Mouse (Mus musculus): ENCODE measurements at regions not wholly inside any gene's neighbourhood (a gene's known extent, or its start where the extent isn't known, plus 50 kb on each side); places are given as distances from the start of the nearest gene placed in this dataset.
A peak's percentile ranks its signal among the peaks of the same experiment; 100 is the strongest.

DNA sequence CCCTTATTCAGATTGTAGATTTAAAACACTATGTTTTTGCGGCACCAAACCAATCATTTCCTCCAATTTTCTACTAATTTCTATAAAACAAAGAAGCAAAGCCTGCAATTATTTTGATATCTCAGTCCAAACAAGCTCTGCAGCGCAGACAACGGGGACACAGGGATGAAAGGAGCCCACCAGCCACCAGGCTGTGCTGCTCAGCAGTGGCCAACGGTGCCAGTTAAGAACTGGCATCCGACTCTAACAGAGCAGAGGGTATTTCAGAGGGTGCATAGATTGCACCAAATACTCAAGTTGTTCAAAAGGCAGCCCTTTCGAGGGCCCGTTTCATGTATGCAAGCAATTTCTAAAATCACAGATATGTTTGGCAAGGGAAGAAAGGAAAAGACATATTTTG, 278.5 kb upstream of the Sash1 start:
- DNase-seq: no peak

DNA sequence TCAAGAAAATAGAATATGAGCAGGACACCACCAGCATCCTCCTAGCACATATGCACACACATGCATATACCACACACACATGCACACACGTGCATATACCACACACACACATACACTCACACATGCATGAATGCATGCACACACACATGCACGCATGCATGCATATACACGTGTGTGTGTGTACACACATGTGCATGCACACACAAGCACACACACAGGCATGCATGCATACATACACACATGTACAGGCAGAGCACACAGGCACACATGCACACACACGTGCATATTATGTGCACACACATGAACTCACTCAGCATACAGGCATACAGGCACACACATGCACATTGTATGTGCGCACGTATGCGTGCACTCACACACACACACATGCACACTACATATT, 275.7 kb upstream of the Sash1 start:
- no peak for DNase-seq

DNA sequence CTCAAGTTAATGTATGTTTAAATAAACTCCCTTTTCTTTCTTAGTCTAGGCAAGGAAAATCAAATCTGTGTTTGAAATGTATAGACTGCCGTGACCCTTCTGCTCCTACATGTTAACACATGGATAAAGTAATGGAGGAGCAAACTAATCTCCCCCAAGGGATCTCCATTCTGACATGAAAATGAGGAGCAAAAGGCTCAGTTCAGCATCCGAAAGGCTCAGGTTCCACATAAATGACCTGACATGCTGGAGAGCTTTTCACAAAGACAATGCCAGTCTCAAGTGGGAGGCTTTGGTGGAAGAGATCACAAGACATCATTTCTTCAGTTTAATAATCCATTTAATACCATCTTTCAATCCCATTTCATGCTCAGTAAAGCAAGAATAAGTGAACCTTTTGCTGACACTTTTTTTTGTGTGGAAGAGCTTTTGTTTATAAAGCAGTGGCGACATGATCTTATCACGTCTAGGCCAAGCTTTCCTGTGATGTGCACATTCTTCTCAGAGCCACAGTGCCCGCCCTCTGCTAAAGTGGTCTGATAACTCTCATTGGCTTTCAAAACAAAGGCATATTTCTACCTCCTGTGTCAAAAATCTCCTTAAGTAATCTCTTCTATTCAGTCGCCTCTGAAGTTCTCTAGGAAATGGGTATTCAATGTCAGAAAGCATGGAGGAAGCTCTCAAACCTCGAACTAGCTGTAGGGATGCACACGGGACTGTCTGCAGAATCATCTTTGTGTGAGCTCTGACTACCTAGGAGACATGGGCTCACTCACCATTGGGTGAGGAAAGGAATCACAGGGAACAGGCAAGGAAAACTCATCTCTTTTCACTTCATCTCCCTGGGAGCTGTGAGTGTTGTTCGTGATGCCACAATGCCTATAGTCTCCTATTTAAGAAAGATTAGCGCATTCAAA, 271.7 kb upstream of the Sash1 start:
- no peak for DNase-seq

DNA sequence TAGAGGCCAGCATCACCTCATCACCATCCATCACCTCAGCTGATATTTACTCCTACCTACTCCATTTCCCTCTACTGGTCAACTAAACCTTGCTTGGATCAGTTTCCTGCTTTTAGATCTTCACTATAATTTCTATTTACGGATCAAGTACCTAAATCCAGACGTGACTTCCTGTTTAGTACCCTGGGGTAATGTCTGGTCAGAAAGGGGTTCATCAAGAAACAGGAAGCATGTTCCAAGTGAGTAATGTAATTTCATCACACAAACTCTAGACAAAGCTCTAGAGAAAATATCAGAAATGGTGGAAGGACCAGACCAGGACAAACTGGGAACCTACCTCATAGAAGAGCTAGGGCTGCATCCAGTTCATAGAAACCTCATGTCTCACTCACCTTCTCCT, 250.2 kb upstream of the Sash1 start:
- no peak for DNase-seq

DNA sequence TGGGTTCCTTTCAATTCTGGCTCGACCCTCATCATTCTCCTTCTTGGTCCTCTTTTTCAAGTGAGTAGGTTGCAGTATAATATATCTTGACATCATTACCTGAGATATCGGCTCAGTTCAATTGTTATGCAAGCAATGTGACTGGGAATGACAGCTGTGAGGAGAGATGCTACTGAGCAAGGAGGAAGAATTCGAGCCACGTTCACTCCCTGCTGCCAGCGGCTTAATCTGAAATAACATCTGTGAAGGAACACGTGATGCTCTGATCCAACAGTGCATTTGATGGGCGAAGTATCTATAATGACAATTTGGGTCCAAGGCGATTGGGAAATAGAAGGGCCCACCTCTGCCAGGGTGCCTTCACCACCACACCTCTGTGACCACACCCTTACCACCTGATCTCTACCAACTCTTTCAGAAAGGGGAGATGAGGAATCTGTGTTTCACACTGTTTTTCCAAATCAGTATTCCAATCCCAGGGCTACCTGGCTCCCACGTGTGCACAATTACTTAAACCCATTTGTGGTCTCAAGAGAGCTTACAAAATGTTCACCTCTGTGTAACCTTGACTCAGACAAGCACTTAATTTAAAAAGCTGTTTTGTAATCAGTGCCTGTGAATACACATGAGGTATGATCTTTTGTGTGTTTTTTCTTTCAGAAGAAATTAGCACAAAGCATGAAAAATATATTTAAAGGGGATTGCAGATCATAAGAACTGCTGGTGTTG, 248.6 kb upstream of the Sash1 start:
- DNase-seq: no peak

DNA sequence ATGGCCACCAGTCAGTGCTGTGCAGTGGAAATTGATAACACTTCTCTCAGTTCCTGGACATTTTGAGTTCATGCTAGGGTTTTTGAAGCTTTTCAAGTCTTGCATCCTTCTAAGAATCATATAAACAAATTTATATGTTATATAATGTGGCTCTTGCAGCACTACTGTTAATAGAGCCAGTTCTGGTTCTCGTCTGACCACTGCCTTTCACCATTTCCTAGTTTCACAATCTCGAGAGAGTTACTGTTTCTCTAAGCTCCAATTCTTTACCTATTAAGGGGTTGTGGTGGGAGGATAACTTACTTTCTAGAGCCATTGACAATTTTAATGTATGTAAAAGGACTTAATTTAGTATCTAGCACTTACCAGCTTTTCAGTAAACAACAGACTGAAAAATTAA, 244.2 kb upstream of the Sash1 start:
- DNase-seq: no peak

DNA sequence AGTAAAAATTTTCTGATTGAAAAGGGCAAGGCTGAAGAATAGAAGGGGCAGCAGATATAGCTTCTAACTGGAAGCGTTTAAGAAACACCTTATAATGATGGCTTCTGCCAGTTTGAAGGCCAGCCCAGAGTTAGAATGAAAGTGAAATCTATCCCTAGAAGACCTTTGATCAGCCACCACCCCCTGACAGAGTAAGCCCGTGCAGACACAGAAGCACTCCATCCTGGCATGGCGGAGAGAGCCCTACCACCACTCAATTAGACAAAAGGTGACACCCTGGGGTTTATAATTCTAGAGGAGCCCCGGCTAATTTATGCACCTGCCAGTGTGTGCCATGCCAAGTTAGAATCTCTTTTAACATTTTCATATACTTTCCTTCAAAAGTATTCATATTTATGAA, 233.4 kb upstream of the Sash1 start:
- DNase-seq: no peak

DNA sequence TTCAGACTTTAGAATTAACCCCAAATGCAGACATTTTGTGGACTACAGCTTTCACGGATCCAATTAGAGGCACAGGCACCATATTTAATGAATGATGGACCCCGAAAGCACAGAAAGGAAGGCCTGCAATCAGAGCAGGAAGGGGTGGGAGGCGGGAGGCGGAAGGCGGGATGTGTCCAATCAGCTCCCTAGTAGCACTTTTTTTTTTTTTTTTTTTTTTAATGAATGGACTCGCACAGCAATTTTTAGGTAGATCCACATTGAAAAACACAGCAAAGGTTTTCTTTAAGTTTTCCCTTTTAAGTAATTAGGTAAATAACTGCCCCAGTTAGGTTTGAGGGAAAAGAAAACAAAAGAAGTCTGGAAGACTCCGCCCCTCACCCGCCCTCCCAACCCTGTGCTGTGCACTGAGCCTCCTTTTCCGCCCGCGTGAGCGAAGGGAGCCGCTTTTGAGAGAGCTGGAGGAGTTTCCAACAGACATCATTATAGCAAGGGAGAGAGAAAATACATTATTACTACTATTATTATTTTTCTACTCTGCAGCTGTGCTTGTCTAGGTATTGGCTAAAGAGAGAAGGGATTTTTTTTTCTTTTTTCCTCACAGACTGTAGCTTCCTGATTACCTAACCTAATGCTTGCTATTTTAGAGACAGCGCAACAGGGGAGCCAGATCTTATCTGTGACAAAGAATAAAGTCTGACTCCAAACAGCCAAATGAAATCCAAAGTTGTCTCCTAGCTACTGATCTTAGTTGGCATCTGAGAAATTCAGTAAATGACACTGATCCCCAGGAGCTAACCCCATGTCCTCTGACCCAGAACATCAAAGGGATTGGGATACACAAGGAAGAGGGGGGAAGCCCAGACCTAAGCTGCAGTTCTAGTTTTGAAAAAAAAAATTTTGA, 232.0 kb upstream of the Sash1 start:
- no peak for DNase-seq

DNA sequence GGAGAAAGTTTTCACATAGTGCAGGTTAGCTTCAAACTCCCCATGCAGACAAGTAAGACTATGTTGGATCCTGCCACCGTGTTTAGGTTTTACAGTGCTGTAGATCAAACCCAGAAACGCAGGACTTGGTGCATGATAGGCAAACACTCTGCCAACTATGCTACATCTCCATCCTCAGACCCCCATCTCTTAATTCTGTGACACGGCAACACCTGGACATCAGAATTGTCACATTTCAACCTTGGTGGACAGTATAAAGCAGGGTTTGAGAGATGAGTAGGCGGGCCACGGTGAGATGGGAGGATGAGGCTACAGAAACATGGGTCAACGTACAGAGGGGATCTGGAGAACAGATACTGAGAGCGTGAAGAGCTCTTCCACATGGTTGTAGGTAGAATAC, 231.3 kb upstream of the Sash1 start:
- no peak for DNase-seq

DNA sequence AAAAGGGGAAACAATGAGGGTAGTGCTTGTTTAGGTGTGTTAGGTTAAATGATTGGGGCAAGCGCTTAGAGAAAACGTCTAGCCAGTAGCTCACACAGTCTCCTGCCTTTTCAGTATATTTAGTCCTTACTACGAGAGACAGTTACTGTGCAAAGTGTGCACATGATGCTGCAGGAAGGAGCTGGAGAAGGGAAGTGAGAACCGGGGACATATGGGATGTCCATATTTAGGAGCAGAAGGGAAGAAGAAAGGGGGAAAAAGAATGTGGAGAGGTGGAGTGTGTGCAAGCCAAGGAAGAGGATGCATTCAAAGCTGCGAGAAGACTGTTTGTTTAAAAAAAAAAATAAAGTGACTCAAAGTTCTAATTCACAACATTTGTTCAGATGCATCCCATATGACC, 227.8 kb upstream of the Sash1 start:
- no peak for DNase-seq

DNA sequence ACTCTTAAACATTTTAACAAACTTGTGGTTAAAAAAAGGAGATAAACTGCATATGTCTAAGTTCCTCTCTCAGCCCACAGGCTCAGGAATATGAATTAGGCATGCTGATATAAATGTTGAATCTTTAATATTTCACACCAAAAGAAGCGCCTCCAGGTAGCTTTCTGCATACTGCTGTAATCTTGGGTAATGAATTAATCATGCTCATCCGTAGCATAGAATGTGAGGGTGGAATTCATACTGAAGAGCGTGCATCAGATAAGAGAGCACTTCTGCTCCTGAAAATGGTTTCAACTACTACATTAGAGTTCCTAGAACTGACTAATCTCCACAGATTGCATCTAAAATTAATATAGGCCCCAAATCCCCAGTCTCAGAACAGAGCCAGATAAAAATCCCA, 225.2 kb upstream of the Sash1 start:
- DNase-seq: no peak

DNA sequence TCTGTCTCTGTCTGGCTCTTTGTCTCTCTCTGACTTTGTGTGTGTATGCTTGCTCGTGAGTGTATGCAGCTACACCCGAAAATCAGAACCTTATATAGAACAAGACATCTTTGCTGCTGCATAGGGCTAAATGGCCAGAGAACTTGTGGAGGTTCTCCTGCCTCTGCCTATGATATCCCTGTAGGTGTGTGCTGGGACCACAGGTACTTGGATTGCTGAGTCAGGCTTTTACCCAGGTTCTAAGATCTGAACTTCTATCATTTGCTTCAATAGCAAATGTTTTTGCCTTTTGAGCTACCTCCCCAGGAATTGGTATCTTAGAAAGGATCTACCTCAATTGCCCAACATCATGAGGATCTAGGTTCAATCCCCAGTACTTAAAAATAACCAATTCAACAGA, 210.3 kb upstream of the Sash1 start:
- DNase-seq: no peak

DNA sequence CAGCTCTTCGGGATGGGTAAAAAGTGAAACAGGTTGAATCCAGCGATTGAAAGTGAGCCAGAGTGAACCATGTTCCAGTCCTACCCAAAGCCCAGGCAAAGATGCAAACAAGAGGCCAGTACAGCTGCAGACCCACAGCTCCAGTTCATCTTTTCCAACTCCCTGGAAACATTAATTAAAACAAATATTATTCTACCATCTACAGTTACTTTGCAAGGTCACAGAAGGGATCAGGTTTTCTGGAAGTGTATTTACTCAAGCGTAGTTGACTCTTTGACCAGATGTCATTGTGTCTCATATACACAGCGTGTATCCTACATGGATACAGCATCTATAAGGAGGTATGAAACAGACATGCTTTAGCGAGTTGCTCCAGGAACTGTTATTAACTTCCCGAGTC, 209.3 kb upstream of the Sash1 start:
- no peak for DNase-seq

DNA sequence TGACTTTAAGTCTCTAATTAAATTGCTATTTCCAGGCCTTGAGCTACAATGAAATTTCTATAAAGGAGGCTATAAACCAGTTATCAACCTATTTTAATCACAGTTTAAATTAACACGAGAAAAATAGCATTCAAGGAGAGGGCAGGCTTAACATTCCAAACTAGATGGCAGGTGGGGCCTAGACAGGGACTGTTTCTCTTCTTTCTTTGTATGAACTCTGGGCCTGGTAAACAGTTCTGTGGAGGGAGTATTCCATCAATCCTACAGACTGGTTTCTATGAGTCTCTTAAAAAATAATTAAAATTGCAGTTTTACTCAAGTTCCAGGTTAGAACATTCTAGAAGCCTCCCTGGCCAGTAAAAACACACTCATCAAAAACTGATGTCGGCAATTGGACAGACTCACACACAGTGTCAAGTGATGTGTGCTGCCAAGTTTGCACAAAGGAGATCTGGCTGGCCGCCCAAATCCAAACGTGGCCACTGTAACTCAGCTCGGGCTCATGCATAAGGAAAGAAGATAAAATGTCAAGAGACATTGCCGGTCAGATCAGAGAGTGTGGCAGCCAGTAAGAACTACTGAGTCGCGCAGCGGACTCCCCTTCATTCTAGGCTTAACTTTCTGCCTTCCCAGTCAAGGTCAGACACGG, 206.5 kb upstream of the Sash1 start:
- DNase-seq: no peak

DNA sequence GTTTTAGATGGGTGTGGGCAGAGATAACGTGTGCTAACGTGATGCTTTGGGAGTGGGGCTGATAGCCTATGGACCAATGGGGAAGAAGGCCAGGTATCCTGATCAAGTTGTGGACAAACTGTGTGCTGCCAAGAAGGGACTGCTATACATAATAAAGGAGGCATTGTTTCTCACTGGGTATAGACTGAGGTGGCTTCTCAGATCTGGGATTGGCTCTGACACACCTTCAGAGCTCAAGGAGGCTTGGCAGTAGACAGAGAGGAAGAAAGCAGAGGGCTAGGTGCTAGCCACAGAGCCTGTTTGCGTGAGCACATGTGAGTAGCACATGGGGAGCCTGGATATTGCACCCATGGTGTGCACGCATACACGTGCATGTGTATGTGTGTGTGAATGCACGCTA, 205.1 kb upstream of the Sash1 start:
- DNase-seq: no peak

DNA sequence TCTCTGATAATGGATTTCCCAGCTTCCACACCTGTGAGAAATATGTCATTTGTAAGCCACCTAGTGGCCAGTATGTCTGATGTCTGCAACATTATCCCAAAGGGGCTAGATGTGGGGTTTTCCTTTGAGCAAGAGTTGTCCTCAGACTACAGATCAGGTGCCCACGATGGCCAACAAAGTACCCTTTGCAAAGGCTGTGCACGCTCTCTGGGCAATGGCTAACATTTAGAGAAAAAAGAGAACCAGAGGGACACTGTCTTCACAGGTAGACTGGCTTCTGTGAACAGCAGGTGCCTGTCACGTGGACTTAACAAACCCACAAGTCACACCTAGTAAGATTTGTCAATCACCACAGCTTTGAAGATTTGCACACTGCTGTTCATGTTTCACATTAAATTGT, 202.0 kb upstream of the Sash1 start:
- DNase-seq: no peak

DNA sequence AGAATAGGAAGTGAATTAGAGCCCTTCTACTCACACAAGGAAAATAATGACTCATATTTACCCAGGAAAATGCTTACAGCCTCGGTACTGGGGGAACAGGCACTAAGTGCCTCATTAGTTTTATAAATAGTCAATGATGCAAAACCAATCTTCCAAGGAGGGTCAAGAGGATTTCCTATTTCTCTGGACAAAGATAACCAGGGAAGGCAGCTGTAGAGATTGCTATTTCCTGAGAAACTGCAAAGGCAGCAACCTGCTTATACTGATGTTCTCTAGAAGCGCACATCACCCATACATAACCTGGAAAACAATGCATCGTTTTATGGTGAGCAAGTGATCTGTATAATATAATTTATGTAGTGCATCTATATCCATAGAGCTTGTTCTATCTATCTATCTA, 201.3 kb upstream of the Sash1 start:
- DNase-seq: no peak

DNA sequence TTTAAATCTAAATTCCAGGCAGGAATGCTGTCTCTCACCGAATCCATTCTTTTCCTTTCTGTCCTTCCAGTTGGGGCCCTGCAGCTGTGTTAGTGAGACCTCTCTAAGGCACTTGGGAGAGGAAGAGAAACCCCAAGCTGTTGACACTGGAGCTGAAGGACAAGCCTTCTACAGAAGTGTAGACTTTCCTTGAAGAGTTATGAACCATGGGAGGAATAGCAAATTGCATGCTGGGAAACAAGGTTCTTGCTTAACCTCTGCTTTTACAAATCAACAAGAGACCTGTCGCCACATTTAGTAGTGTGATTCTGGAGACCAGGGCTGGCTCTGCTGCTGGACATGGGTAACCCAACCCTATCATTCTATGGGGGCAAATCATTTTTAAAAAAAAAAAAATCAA, 200.8 kb upstream of the Sash1 start:
- no peak for DNase-seq

DNA sequence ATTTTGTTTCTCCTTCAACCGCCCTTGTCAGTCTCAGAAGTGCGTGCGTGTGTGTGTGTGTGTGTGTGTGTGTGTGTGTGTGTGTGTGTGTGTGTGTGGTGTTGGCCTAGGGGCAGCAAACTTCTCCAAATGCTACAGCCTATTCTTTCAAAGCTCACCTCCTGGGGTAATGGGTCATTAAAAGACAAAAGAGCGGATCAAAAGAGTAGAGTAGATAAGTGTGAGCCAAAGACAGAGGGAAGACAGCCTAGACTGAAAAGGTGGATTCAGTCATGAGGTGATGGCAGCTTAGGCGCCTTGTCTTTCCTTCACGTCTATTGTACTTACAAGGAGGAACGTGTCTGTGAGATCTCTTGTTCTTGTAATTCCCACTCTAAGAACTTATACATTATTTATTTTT, 199.6 kb upstream of the Sash1 start:
- no peak for DNase-seq

DNA sequence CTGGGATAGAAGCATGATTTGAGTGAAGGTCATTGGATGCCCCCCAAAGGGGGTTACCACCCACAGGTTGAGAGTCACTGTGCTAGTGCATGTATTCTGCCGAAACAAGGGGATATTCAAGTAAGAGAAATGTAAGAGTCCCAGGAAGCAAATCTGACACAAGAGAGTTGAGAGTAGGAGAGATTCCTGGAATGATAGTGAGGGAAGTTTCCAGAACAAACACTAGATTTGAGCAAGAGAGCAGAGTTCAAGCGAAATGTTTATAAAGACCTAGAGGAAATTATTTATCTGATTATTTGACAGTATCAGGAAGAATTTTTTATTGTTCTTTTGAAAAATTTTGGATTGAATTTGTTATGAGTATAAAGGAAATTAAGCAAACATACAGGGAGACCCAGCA, 189.0 kb upstream of the Sash1 start:
- no peak for DNase-seq

DNA sequence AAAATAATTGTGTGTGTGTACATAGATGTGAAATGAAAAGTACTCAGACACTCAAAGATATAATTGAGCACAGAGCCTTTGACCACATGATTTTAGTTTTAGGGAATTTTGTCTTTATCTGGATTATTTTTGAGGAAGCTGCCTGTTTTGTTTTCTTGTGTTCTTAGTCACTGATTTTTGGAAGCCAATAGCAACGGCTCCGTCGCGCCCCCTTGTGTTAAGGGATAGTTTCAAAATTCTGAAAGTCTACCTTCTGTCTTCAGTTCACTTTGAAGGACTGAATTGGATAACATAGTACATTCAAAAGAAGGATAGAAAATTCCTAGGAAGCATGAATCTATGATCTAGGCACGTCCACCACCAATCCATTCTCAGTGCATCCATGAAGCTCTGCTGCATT, 185.8 kb upstream of the Sash1 start:
- peak; percentile 2 for DNase-seq

DNA sequence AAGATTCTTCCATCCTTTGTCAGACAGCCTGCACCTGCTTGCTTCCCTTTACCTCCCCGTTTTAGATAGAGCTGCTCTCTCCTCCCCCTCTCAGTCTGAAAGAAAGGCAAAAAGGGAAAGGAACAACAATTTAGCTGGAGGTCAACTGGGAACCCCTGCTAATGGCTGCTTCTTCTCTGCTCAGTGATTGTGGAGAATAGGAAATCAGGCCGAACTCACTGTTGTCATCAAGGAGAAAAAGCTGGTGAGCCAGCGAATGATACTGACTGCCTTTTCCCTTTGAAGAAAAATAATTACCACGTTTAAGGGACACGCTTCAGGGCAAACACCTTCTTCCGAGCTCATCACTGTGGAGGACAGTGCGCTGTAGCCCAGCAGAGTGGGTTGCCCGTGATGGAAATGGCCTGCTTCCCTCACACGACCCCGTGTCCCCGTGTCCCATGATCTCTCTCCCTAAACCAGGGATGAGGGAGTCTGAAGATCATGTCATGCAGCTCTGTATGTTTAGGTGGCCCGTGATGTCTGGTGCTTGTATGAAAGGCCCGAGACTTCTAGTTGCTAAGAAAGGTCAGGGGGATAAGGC, 183.8 kb upstream of the Sash1 start:
- no peak for DNase-seq

DNA sequence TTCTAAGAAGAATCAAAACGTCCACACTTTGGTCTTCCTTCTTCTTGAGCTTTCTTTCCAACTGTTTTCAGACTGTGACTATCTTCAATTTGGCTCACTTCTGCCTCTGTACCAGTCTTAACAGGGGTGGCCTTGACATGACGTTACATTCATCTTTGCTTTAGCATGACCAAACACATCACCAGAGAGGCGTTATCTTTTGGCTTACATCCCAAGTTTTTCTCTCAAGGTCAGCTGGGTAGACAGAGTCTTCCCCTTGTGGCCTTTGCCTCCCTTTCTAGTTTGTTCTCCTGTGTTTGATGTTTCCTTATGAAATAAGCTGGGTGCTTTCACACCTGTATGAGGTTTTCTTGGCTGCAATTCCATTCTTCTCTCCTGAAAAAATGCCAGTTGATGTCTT, 180.7 kb upstream of the Sash1 start:
- DNase-seq: no peak

Data from thymus, postnatal 25 days (tissue).